Mouse (Mus musculus) CH12.LX (cell line): ENCODE measurements around the gene Zg16. TPM values are rescaled to one million over a fixed set of nuclear protein-coding genes. Genes with fewer than 3 reads are reported as not detected.

ENCODE experiments used
- DNase-seq: peaks from one replicate; pipeline ENCODE4 v3.0.0-alpha.2; 2013; ENCODE audit errors: extremely low read depth
- H3K27ac ChIP-seq: 2 replicates; pipeline ENCODE4 v1.5.1; 2012; ENCODE audit warnings: low read depth, mild to moderate bottlenecking, control low read depth, moderate library complexity; ENCODE audit not compliant: insufficient read depth
- H3K27me3 ChIP-seq: replicated peaks from 2 replicates; pipeline ENCODE3; 2012; ENCODE audit warnings: inconsistent platforms
- H3K36me3 ChIP-seq, 2 experiments: replicated peaks in 1 of 2; 2 replicates each; pipeline versions ENCODE3 to v1.6.1; 2012; ENCODE audit warnings: inconsistent platforms in 1 of 2, low read length in 1 of 2, mild to moderate bottlenecking in 1 of 2, mixed read lengths in 1 of 2, moderate library complexity in 1 of 2; ENCODE audit not compliant: control insufficient read depth in 1 of 2, insufficient read depth in 1 of 2
- H3K4me1 ChIP-seq, 2 experiments: 2 replicates each; pipeline ENCODE4 v1.6.1; 2012; ENCODE audit warnings: inconsistent platforms in 1 of 2, moderate library complexity in 1 of 2; ENCODE audit not compliant: insufficient read depth in 2 of 2, control insufficient read depth in 1 of 2
- H3K4me2 ChIP-seq: 2 replicates; pipeline ENCODE4 v1.6.1; 2012; ENCODE audit warnings: low read depth, mild to moderate bottlenecking, control low read depth; ENCODE audit not compliant: poor library complexity, insufficient read depth, severe bottlenecking
- H3K4me3 ChIP-seq, 3 experiments: fragments of 150-350 bp in 1 of 3; sonication (generic) in 1 of 3; replicated peaks in 1 of 3; 2 replicates each; pipeline versions ENCODE3 to v1.5.1; 2011 to 2012; ENCODE audit warnings: low read depth in 2 of 3, low read length in 2 of 3, mild to moderate bottlenecking in 2 of 3, moderate library complexity in 2 of 3, control low read depth in 1 of 3, improper control_type of control experiment in 1 of 3, inconsistent platforms in 1 of 3, mixed read lengths in 1 of 3; ENCODE audit not compliant: poor library complexity in 1 of 3
- H3K79me2 ChIP-seq: replicated peaks from 2 replicates; pipeline ENCODE4 v1.6.1; 2012; ENCODE audit warnings: mild to moderate bottlenecking, moderate library complexity; ENCODE audit not compliant: control insufficient read depth, poor library complexity, insufficient read depth, severe bottlenecking; ENCODE audit errors: extremely low read depth
- H3K9ac ChIP-seq: 2 replicates; pipeline ENCODE4 v1.6.1; 2012; ENCODE audit warnings: low read depth, mild to moderate bottlenecking, control low read depth, moderate library complexity; ENCODE audit not compliant: insufficient read depth
- H3K9me3 ChIP-seq: replicated peaks from 2 replicates; pipeline ENCODE3; 2012; ENCODE audit warnings: low read length, inconsistent platforms, mixed read lengths
- BHLHE40 ChIP-seq: IDR thresholded peaks from 2 replicates; pipeline ENCODE4 v1.6.1; 2011; ENCODE audit warnings: mild to moderate bottlenecking, low read depth, low read length, improper control_type of control experiment
- CHD2 ChIP-seq: IDR thresholded peaks from 2 replicates; pipeline ENCODE4 v1.6.1; 2011; ENCODE audit warnings: low read length, improper control_type of control experiment
- E2F4 ChIP-seq: IDR thresholded peaks from 2 replicates; pipeline ENCODE4 v1.6.1; 2011; ENCODE audit warnings: low read depth, low read length, improper control_type of control experiment; ENCODE audit not compliant: insufficient replicate concordance
- ELF1 ChIP-seq: IDR thresholded peaks from 2 replicates; pipeline ENCODE4 v1.6.1; 2014; ENCODE audit warnings: low read depth, mild to moderate bottlenecking, inconsistent platforms, low read length, improper control_type of control experiment
- EP300 ChIP-seq: IDR thresholded peaks from 2 replicates; pipeline ENCODE4 v1.6.1; 2011; ENCODE audit warnings: low read length, improper control_type of control experiment
- GABPA ChIP-seq: IDR thresholded peaks from 2 replicates; pipeline ENCODE4 v1.6.1; 2012; ENCODE audit warnings: low read depth, low read length, improper control_type of control experiment, inconsistent platforms; ENCODE audit not compliant: insufficient replicate concordance
- HCFC1 ChIP-seq: IDR thresholded peaks from 2 replicates; pipeline ENCODE4 v1.6.1; 2012; ENCODE audit warnings: low read depth, mild to moderate bottlenecking, inconsistent platforms, low read length, improper control_type of control experiment
- JUND ChIP-seq: conservative IDR thresholded peaks from 2 replicates; pipeline ENCODE4 v1.6.1; 2011; ENCODE audit warnings: low read depth, low read length, improper control_type of control experiment
- MAFK ChIP-seq: IDR thresholded peaks from 2 replicates; pipeline ENCODE4 v1.6.1; 2011; ENCODE audit warnings: low read length, improper control_type of control experiment; ENCODE audit not compliant: insufficient replicate concordance
- MEF2A ChIP-seq: IDR thresholded peaks from 2 replicates; pipeline ENCODE4 v1.6.1; 2014; ENCODE audit warnings: low read depth, mild to moderate bottlenecking, inconsistent platforms, low read length, improper control_type of control experiment, borderline replicate concordance
- NELFE ChIP-seq: IDR thresholded peaks from 2 replicates; pipeline ENCODE4 v1.6.1; 2011; ENCODE audit warnings: low read depth, low read length, improper control_type of control experiment
- PAX5 ChIP-seq: IDR thresholded peaks from 2 replicates; pipeline ENCODE4 v1.6.1; 2012; ENCODE audit warnings: low read length, inconsistent platforms, mixed read lengths
- POLR2A ChIP-seq: IDR thresholded peaks from 2 replicates; pipeline ENCODE4 v1.6.1; 2011; ENCODE audit warnings: low read depth, mild to moderate bottlenecking, improper control_type of control experiment, low read length
- RAD21 ChIP-seq: IDR thresholded peaks from 2 replicates; pipeline ENCODE4 v1.6.1; 2011; ENCODE audit warnings: low read depth, mild to moderate bottlenecking, low read length, improper control_type of control experiment, moderate library complexity
- SMC3 ChIP-seq: IDR thresholded peaks from 2 replicates; pipeline ENCODE4 v1.6.1; 2011; ENCODE audit warnings: low read depth, low read length, improper control_type of control experiment
- TBP ChIP-seq: conservative IDR thresholded peaks from 2 replicates; pipeline ENCODE4 v1.6.1; 2011; ENCODE audit warnings: low read depth, low read length, improper control_type of control experiment
- TCF12 ChIP-seq: IDR thresholded peaks from 2 replicates; pipeline ENCODE4 v1.6.1; 2014; ENCODE audit warnings: low read depth, mild to moderate bottlenecking, inconsistent platforms, low read length, improper control_type of control experiment
- USF1 ChIP-seq: IDR thresholded peaks from 2 replicates; pipeline ENCODE4 v1.6.1; 2014; ENCODE audit warnings: low read depth, mild to moderate bottlenecking, inconsistent platforms, low read length, improper control_type of control experiment
- USF2 ChIP-seq: conservative IDR thresholded peaks from 2 replicates; pipeline ENCODE4 v1.6.1; 2011; ENCODE audit warnings: low read depth, low read length, improper control_type of control experiment
- ZKSCAN1 ChIP-seq: IDR thresholded peaks from 2 replicates; pipeline ENCODE4 v1.6.1; 2012; ENCODE audit warnings: low read depth, inconsistent platforms, low read length, improper control_type of control experiment, borderline replicate concordance
- ZNF384 ChIP-seq: IDR thresholded peaks from 2 replicates; pipeline ENCODE4 v1.6.1; 2012; ENCODE audit warnings: low read depth, low read length, improper control_type of control experiment, inconsistent platforms
- dilution Hi-C: fragments of 300-500 bp; cut with MboI; formaldehyde crosslinking; loops from 2 replicates; pipeline ENCODE4 v1.14.3; 2020; ENCODE audit warnings: low sequenced_read_pairs; ENCODE audit not compliant: extremely low pct_unique_long_range_greater_than_20kb, extremely low pct_ligation_motif_present
- in situ Hi-C: fragments of 300-500 bp; cut with MboI; formaldehyde crosslinking; loops from 3 replicates; pipeline ENCODE4 v1.14.3; 2019; ENCODE audit warnings: low sequenced_read_pairs, low pct_ligation_motif_present, low pct_unique_long_range_greater_than_20kb, mixed read lengths
- polyA plus RNA-seq: library from polyadenylated mRNA; unstranded; fragments of >175 nt; gene quantifications from 2 replicates; pipeline ENCODE4 v1.2.1, GENCODE M21; 2012; ENCODE audit warnings: low read depth; ENCODE audit not compliant: insufficient read length
- total RNA-seq, 2 experiments: library from RNA; depleted of rRNA; stranded (reverse); fragments of 300-350 nt in 1 of 2; fragments of >200 nt in 1 of 2; gene quantifications; 2 replicates each; pipeline ENCODE4 v1.2.3; 2012 to 2014

Zg16 gene
- total and polyA plus RNA-seq, 3 experiments, result not detected

GRCm38 (mm10) chr7:127016486-127016938 is 70.6 kb downstream of the Zg16 start:
- no peaks in the 10 kb centered on the region for H3K9me3 ChIP-seq
- peaks cover 14% of the 10 kb centered on the region for H3K79me2 ChIP-seq
- H3K36me3 ChIP-seq, result peaks cover 6 to 50% of the 10 kb centered on the region in 2 experiments
- TF ChIP-seq TCF12 (0 out of 2 replicates have a peak, but pooled peaks have one; percentile 12), ZNF384 (no peak), ELF1 (peak; percentile 66)
- TF ChIP-seq, all 38 proteins: peak for 2
- Histone ChIP-seq H3K9ac (peak overlapping the region; percentile 91), H3K27ac (peak overlapping the region; percentile 80), H3K4me1 (peaks cover 22 to 70% of the 10 kb centered on the region in 2 experiments; a peak in 3 of 4 replicates), H3K4me3 (peak overlapping the region; percentile 65 to 92 (median 89)), H3K27me3 (no peaks in the 10 kb centered on the region), H3K4me2 (peak overlapping the region; percentile 77)
- dilution Hi-C loops, result no loop called here
- in situ Hi-C loops, result loop anchor here (5.0 to 10.0 kb wide), 2 partner anchors 54 to 312 kb away; partner anchors contain the start of gene Coro1a
- DNase-seq, result no peak

DNA sequence TGATC is 70.8 kb downstream of the Zg16 start, which contains the start of gene Pagr1b:
TSS of gene Pagr1b (minus strand) at position 4 of the 5 bp plus-strand sequence.
- H3K79me2 ChIP-seq, result peaks cover 14% of the 10 kb centered on the region
- H3K9me3 ChIP-seq, result no peaks in the 10 kb centered on the region
- dilution Hi-C loops, result no loop called here
- TF ChIP-seq POLR2A, result no peak
- no peak for TF ChIP-seq ELF1
- no peak for TF ChIP-seq PAX5
- TF ChIP-seq SMC3, result no peak
- no peak for TF ChIP-seq JUND
- TF ChIP-seq ZKSCAN1, result no peak
- no peak for TF ChIP-seq MEF2A
- TF ChIP-seq NELFE, result no peak
- no peak for TF ChIP-seq USF1
- no peak for TF ChIP-seq ZNF384
- TF ChIP-seq MAFK, result no peak
- TF ChIP-seq GABPA, result no peak
- TF ChIP-seq TBP, result no peak
- no peak for TF ChIP-seq EP300
- TF ChIP-seq BHLHE40, result no peak
- TF ChIP-seq HCFC1, result no peak
- no peak for TF ChIP-seq CHD2
- TF ChIP-seq USF2, result no peak
- TF ChIP-seq E2F4, result no peak
- TF ChIP-seq RAD21, result no peak
- H3K9ac ChIP-seq, result peak within 1 kb of the TSS; percentile 91
- H3K27me3 ChIP-seq, result no peaks in the 10 kb centered on the region
- H3K27ac ChIP-seq, result peak within 1 kb of the TSS; percentile 80
- peak within 1 kb of the TSS; percentile 77 for H3K4me2 ChIP-seq
- in situ Hi-C loops, result loop anchor here (5.0 to 10.0 kb wide), 2 partner anchors 54 to 311 kb away; partner anchors contain the start of gene Coro1a
- H3K4me1 ChIP-seq, result peaks cover 22 to 70% of the 10 kb centered on the region in 2 experiments; a peak in 3 of 4 replicates
- peak within 1 kb of the TSS; percentile 65 to 92 (median 89) for H3K4me3 ChIP-seq
- DNase-seq, result no peak
- H3K36me3 ChIP-seq, result peaks cover 6 to 50% of the 10 kb centered on the region in 2 experiments
